Mouse (Mus musculus) hindlimb bud, embryonic 11.5 days (tissue): ENCODE results near the gene Gp1ba.

Source experiments
- DNase-seq: peaks from one replicate; pipeline ENCODE4 v3.0.0-alpha.2; 2012; ENCODE audit warnings: low read depth, low spot score; ENCODE audit errors: extremely low spot score

Gene Gp1ba

DNA sequence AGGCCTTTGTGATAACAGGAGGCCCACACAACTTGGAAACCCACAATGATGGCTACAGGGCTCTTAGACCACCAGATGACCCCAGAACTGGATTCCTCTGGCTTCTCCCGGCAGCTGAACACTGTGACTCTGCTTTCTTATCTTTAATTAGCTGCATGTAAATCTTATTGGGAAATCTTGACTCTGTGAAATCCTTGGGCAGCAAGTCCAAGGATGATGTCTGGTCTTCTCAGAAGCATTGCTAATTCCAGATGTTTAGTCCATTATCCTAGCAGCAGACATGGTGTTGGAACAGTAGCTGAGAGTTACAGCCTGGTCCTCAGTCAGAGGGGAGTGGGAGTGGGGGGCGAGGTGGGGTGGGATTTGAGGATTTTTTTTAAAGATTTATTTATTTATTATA, 10.5 kb upstream of the Gp1ba start:
- DNase-seq = no peak

DNA sequence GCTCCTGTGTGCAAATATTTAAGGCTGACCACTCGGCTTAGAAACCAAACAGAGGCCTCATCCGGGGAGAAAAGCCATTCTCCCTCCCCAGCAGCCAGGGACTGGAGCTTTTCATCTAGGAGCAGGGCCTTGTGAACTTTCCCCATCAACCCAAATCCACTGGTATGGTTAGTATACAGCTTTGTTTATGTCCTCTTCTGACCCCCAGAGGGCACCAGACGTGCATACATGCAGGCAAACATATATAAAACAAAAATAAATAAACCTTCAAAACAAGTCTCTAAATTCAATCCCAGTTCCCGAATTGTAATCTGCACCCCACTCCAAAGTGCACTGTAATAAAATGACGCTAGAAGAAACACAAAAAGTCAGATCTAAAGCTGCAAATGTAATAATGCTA, 9.4 kb upstream of the Gp1ba start:
- no peak for DNase-seq

DNA sequence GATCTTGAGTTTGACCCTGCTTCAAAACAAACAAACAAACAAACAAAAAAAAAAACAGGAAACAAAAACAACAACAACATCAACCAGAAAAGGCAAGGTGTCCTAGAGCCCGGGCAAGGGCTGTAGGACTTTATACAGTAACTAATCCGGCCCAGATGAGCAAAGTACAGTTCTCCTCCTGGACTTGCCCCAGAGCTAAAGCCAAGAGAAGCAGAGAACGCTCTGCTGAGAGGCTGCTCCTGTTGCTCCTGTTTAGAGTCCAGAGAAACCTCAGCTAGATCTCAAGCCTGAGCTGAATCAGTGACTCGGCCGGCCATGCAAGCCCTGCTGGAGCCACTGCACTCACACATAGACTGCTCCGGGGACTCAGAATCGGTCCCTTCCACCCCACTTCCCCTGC, 8.8 kb upstream of the Gp1ba start:
- DNase-seq = no peak

DNA sequence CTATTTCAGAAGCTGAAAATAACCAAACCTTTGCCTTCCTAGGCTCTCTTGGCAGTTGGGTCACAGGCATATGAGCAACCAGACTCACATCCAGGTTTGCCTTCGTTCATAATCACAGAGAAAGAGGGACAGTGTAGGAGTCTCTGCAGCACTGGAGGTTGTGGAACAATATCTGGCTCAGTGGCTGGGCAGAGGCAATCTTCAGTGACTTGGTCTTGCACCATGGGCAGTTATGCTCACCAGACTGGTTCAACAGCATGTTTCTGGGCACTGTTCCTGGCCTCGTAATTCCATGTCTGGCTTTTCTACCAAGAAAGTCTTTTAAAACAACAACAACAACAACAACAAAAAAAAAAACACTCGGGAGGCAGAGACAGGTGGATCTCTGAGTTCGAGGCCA, 3.3 kb upstream of the Gp1ba start:
- DNase-seq = no peak

DNA sequence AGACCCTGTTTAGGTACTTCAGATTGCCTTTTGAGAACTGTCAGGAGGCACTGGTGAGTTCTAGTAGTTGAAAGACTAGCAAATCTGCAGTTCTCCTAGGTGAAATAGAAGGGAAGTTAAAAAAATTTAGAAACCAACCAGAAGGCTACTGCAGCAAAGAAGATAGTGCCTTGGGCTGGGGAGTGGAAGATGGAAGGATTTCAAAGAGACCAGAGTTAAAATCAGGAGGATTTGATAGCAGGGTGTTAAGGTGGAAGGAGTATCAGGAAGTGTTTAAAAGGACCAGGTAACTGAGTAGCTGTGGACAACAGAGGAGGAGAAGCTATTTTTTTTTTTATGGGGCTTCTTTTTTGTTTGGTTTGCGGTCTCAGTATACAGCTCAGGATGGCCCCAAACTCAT, 1.2 kb upstream of the Gp1ba start:
- no peak for DNase-seq

DNA sequence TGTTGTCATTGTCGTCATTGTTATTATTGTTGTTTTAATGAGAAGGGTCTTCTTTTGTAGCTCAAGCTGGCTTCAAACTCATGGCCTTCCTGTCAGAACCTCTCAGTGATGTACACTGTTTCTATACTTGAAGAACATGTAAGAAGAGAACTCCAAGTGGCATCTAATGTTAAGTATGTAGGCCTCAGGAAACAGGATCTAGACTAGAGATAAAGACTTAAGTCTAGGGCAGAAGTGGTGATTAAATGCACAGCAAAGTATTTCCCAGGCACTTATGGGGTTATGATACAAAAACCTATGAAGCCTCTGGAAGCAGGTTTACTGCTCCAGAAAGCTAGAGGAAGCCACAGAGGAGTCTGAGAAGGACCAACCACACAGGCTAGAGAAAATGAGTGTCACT, 629 bp upstream of the Gp1ba start:
- DNase-seq = no peak

DNA sequence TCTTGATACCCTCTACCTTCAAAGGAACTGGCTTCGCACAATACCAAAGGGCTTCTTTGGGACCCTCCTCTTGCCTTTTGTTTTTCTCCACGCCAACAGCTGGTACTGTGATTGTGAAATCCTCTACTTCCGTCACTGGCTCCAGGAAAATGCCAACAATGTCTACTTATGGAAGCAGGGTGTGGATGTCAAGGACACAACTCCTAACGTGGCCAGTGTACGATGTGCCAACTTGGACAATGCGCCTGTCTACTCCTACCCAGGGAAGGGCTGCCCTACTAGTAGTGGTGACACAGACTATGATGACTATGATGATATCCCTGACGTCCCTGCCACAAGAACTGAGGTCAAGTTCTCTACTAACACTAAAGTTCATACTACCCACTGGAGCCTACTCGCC, 1.1 kb downstream of the Gp1ba start:
- DNase-seq = no peak

DNA sequence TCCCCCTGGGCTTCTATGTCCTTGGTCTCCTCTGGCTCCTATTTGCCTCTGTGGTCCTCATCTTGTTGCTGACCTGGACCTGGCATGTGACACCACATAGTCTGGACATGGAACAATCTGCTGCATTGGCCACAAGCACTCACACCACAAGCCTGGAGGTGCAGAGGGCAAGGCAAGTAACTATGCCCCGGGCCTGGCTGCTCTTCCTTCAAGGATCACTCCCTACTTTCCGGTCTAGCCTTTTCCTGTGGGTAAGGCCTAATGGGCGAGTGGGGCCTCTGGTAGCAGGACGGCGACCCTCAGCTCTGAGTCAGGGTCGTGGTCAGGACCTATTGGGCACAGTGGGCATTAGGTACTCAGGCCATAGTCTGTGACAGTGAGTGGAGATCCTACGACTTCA, 2.3 kb downstream of the Gp1ba start:
- DNase-seq = no peak

DNA sequence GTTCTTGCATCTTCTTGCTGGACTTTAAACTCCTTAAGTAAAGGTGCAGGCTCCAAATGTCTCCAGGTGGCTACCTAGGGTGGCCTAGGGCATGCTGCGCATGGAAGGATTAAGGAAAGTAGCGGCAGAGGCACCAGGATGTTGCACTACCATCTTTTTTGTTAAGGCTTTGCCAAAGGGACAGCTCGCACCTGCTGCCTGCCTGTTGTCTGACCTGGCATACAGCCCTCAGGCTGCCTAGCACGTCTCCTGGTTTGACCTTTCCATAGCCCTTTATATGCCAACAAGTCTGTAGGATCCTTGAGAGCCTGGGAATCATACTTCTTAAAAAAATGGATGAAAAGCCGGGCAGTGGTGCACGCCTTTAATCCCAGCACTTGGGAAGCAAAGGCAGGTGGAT, 4.1 kb downstream of the Gp1ba start:
- no peak for DNase-seq

DNA sequence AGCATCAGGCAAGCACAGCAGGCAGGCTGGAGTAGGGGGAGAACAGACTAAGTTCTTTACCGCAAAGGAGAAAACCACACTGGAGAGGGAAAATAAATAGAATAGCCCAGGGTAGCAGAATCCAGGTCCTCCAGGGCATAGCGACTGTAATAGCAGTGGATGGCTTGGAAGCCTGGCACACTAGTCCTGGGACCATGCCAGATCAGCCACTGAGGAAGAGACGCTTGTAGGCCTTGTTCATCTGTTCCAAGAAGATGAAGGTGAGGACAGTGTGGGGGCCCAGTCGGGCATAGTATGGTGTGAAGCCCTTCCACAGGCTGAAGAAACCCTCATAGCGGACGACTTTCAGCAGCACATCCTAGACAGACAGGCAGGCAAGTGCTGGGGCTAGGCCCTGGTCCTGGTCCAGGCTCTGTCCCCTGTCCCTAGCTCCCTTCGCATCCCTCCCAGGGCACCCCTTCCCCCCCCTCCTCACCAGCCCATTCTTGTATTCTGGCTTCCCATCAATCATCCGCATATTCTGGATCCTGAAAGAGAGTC, 5.7 kb downstream of the Gp1ba start:
- no peak for DNase-seq

DNA sequence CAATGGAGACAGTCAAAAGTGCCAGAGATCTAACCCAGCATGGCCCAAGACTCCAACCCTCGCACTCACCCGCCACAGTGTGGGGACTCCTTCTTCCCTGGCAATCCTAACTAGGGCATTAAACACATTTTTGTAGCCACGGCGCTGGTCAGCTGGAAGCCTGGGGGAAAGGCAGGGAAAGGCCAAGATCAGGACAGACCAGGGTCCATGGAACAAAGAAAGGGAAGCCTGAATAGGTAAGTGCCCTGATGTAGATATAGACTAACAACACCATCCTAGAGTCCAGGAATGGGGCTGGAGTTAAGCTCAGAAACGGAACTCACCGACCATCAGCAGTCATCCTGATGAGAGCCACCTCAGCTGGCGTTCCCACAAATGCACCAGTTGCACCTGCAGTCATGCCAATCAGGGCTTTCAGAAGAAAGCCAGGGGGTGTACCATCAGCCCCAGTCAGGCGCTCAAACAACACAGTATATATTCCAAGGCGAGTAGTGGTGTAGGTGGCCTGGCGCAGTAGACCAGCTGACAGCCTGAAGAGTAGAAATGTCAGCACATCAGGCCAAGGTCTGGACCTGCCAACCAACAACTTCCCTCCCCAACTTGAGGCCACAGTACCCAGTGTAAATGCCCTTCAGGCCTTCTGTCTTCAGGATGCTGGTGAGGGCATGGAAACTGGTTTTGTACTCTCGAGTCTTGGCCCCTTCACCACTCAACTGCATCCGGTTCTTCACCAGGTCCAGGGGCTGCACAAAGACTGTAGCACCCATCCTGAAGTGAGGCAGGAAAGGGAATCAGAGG, 6.7 kb downstream of the Gp1ba start:
- no peak for DNase-seq

DNA sequence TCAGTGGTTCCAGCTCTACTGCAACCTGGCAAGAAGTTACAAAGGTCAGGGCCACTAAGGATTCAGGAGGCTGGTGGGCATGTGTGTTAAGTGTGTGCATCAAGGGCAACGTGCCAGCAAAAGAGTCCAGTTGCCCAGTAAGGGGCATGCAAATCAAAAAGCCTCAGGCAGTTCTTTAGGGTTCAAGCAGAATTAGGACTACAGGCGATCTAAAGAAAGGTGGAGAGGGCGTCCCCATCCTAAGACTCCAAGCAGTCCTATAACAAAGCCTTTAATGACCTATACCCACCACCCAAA, 7.3 kb downstream of the Gp1ba start:
- DNase-seq = no peak

DNA sequence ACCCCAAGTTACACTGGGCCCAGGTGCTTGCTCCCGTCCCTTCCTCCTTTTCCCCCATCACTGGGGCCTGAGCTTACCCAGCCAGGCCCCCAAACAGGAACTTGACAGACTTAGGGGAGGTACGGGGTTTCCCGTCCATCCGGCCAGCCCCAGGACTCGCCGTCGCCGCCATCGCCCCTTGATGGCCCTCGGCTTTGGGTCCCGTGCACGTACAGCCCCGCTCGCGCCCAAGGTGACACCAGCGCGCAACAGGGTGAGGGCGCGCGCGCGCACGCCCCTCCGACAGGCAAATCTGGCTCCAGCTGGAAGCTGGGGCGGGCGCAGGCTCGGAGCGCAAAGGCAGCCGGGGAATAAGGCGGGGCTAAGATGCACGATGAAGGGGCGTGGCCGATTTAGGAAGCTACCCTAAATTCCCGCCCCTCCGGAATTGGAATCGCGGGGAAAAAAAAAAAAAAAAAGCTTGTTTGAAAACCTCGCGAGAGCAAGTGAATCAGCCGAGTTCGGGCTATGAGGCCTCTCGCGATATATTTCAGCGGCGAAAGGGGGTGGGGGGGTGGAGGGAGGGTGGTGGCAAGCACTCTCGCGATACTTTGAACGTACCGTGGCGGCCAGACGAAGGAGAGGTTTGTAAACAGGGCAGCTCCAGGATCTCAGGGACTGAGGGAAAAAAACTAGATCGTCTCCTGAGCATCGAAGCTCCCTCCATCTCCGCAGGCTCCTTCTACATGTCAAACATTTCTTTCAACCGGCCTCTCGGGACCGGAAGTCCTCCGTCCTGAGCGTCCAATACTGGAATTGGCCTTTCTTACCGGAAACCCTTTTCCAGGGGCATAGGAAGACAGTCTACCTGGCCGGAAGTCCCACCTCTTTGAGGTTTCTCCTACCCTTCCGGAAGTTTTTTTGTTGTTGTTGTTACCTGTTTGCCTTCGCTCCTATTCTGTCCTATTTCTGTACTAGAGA, 8.0 kb downstream of the Gp1ba start, which contains the start of the genes Rnf167 and Slc25a11:
Gene Rnf167, plus strand, starts transcription at position 545 of the 960 bp plus-strand sequence.
Gene Slc25a11, minus strand, starts transcription at position 789 of the 960 bp plus-strand sequence.
- peak; percentile 97 for DNase-seq

DNA sequence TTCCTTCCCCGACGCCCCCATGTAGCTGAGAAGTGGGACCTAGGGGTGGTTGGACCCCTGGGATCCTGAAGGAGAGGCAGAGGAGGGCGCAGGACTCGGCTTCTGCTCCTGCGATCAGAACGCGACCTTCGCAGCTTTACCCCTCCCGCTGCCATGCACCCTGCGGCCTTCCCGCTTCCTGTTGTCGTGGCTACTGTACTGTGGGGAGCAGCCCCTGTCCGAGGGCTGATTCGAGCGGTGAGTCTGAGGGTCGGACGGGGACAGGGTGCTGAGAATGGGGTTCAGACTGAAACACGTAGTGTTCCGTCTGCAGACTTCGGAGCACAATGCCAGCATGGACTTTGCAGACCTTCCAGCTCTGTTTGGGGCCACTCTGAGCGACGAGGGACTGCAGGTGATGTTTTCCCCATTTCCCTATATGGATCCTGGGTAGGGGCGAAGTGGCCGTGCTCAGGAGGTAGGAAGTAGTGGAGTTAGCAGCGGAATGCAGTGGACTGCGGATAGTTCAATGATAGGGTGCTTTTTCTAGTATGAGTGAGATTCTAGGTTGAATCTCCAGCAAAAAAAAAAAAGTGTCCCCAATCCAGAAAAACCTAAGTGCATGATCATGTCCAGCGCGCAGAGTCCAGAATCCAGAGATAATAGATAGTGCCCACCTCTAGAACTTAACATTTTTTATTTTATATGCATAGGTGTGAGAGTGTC, 8.9 kb downstream of the Gp1ba start:
- DNase-seq = no peak

DNA sequence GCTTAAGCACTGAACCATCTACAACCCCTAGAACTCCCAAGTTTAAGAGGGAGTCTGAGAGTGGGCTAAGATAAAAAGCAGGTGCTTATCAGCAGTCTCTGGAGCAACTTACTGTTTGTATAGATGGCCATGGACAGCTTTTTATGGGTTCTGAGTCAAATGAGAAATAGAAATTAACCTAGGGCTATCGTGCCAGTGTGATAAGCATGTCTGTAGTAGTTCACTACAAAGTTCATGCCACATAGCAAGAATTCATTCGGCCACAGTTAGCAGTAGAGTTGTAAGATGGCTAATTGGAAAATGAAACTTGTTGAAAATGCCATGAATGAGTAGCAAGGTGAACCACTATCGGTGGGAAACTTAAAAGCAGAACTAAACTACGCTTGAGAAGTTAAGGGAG, 9.6 kb downstream of the Gp1ba start:
- DNase-seq = no peak

DNA sequence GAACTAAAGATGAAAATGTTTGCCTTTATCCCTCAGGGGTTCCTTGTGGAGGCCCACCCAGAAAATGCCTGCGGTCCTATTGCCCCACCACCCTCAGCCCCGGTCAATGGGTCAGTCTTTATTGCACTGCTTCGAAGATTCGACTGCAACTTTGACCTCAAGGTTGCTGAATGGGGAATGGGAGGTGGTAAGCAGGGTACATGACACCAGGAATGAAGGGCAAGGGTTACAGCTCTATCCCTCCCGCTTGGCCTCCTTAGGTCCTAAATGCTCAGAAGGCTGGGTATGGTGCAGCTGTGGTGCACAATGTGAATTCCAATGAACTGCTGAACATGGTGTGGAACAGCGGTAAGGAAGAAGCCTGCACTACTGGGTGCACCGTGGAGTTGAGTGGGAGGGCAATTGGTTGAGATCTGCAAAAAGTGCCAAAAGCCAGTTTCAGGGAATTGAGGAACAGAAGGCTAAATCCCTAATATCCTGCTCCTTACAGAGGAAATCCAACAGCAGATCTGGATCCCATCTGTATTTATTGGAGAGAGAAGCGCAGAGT, 10.3 kb downstream of the Gp1ba start:
- no peak for DNase-seq

DNA sequence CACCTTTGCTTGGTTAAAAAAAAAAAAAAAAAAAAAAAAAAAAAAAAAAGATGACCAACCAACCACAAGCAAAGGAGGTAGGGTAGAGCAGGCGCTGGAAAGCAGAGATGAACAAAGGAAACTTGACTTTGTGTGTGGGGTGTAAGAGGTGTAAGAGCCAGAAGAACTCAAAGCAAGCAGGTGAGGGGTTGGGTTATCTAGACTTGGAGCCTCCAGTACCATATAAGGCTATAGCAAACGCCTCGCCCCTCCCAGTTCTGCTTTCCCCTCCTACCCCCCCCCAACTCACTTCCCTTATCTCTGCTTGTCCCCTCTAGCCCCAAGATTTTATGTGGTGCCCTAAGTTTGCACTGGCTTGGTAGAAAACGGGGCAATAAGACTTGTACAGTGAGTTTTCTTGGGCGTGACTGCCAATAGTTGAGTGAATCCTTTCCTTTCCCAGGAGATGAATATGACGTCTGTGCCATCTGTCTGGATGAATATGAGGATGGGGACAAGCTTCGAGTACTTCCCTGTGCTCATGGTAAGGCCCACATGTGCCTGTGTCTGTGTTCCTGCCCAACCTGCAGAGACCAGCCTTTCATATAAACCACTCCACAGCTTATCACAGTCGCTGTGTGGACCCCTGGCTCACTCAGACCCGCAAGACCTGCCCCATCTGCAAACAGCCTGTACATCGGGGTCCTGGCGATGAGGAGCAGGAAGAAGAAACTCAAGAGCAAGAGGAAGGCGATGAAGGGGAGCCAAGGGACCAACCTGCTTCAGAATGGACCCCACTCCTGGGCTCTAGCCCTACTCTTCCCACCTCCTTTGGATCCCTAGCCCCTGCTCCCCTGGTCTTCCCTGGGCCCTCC, 11.6 kb downstream of the Gp1ba start:
- no peak for DNase-seq

DNA sequence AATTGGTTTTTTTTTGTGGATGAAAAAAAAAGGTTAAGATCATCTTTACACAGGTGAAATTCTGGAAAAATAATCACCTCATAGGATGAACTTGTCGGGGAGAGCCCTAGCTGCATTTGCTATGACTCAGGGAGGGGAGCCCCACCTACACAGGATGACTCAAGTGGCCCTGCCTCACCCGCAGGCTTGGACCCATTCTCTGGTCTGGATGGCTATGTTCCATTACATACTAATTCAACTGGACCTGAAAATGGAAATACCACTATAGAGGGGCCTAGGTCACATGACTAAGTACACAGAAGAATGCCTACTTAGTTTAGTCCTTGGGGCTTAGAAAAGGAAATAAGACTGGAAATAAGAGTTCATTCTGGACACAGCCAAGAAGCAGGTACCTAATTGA, 12.5 kb downstream of the Gp1ba start:
- no peak for DNase-seq

DNA sequence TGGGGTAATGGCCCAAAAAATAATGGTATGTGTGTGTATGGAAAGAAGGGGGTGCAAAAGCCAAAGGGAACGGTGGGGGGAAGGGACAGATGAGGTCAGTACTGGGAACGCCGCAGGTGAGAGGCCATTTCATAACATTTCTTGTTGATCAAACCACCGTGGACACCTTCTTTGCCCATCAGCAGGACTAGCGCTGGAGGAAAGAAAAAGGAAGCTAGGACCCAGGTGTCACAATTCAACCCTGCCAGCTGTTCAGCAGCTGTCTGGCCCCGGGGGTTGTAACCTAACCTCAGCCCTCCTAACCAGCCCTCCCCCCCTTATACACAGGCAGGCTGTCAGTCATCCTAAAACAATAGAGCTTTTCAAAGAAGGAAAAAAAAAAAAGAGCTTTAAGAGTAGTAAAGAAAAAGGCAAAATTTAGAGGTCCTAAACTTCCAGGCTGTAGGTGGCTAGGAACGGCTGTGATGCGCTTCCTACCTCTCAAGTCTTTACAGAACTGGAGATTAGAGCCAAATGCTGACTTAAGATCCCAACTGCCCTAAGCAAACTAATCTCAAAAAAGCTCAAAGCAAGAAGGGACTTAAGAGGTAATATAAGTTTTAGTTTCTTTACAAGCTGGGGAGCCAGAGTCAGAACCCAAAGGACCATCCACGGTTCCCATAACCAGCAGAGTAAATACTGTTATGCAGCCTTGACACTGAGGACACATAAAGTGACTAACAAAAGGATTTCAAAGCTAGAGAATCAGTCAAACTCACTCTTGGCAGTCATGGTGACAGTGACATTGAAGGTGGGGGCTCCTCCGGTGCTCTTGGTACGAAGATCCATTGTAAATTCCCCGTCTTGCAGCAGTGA, 13.3 kb downstream of the Gp1ba start:
- no peak for DNase-seq
